Mouse (Mus musculus): ENCODE measurements around the gene Tom1l2. TPM values are rescaled to one million over a fixed set of nuclear protein-coding genes. Genes with fewer than 3 reads are reported as not detected.

Gene Tom1l2
- polyA plus RNA-seq (2012; rRNA removed; ENCODE audit: low replicate concordance) = 68.8 and 80.2 TPM in 2 replicates

DNA sequence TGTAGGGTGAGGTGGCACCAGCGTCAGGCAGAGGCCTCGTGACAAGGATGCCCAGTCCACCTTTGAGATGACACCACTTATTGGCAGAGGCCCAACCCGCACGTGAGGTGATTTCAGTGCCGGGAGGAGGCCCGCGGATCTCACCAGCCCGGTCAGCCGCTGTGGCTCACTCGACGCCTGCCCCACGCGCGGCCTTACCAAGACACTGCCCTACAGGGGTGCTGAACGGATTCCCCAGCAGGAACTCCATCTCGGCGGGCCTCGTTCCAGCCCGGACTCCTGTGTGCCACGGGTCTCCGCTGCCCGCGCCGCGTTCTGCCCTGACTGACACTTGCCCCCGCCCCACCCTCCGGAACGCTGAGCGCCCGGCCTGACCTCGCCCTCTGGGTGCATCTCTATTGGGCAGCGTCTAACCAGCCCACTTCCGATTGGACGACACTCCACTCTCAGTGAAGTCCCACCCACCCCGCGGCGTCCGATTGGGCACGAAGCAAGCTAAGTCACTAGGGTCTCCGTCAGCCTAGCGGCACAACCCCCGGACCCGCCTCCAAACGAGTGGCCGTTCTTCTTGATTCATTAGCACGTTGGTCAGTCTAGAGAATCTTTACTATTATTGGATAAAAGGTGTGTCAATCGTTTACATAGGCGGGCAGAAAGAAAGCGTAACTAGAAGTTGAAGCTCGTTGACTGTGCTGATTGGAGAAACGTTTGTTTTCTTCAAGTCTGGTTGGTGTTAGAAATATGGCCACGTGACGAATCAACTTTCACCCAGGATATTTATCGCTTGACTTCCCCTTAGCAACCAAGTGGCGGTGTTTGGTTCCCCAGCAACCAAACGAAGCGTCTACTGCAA lies at the start of gene Tom1l2, which contains the start of gene Drc3:
Gene Tom1l2 (minus strand): TSS at position 347 of the 853 bp plus-strand sequence.
Gene Drc3 (plus strand): TSS at position 771 of the 853 bp plus-strand sequence.

DNA sequence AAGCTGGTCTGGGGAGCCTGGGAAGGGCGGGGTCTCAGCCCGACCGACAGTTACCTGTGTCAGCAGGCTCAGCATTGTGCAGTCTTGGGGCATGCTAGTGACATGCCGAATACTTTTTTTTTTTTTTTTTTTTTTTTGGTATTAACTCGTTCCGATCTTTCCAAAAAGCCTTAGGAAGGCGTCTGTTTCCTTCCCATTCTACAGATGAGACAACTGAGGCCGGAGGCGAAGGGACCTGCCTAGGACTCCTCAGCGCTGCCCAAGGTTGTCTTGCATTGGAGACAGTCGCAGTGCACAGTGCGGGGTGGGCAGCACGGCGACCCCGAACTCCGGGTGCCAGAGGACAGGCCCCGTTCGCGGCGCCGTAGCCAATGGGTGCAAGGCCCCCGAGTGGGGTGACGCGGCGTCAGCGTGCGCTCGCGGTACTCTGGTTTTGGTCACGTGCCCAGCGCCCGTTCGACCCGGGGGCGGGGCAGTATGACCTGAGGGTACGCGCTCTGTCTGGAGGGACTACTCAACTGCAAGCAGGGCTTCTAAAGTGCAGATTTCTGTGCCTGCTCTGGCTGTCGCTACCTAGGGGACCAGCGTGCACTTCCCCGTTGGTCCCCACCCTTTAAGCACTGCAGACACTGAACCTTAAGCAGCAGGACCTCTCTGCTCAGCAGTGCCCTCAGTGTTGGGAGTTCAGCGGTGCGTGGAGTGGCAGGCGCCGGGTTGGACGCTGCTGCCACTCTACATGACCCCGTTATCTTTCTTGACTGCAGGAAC lies 130.1 kb downstream of the Tom1l2 start, which contains the start of gene Srebf1:
Gene Srebf1 (minus strand): TSS at position 113 of the 768 bp plus-strand sequence.

Other genes starting within 250 kb of the Tom1l2 start
- gene Rai1, start 247.9 kb downstream of the Tom1l2 start, polyA plus RNA-seq (2012; rRNA removed; ENCODE audit: low replicate concordance) = 24.6 and 75.4 TPM in 2 replicates
- gene Srebf1, start 130.3 kb downstream of the Tom1l2 start, polyA plus RNA-seq (2012; rRNA removed; ENCODE audit: low replicate concordance) = 375 and 414 TPM in 2 replicates
- gene Drc3, start 424 bp upstream of the Tom1l2 start, polyA plus RNA-seq (2012; rRNA removed; ENCODE audit: low replicate concordance) = 0.79 and 3.1 TPM in 2 replicates
- 33.0 and 36.6 TPM in 2 replicates for gene Gid4, start 64.2 kb upstream of the Tom1l2 start, polyA plus RNA-seq (2012; rRNA removed; ENCODE audit: low replicate concordance)
- 55.6 and 101 TPM in 2 replicates for gene Atpaf2, start 65.6 kb upstream of the Tom1l2 start, polyA plus RNA-seq (2012; rRNA removed; ENCODE audit: low replicate concordance)
- 66.9 and 78.0 TPM in 2 replicates for gene Drg2, start 101.7 kb upstream of the Tom1l2 start, polyA plus RNA-seq (2012; rRNA removed; ENCODE audit: low replicate concordance)
- gene Myo15, start 116.4 kb upstream of the Tom1l2 start, polyA plus RNA-seq (2012; rRNA removed; ENCODE audit: low replicate concordance) = 0.10 and 0.27 TPM in 2 replicates
- 32.2 and 34.9 TPM in 2 replicates for gene Alkbh5, start 183.5 kb upstream of the Tom1l2 start, polyA plus RNA-seq (2012; rRNA removed; ENCODE audit: low replicate concordance)